Mouse (Mus musculus): ENCODE data around the gene Grik2. TPM values are rescaled to one million over a fixed set of nuclear protein-coding genes. Genes with fewer than 3 reads are reported as not detected.

The Grik2 gene
- total and polyA plus RNA-seq, 3 experiments: not detected

DNA sequence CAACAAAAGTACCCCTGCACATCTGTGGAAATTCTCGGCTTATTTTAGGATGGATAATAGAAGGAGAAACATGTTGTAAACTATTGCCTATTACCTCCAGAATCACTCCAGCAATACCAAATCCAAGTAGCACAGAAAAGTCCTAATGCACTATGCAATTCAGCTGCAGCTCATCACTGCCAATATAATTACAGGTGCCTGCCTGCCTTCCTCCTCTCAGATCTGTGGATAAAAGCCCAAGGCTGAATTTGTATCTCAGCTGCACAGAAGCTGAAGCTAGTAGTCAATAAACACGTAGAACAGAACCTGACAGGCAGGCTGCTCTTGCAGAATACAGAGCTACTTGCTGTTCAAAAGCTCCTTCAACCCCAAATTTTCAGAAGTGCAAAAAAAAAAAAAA, 21.0 kb downstream of the Grik2 start:
- Histone ChIP-seq H3K27ac (ENCODE audit: control insufficient read depth, low read depth, low read length) (no peak overlapping the region), H3K4me1 (ENCODE audit: control insufficient read depth in 1 of 2, insufficient read depth in 2 of 2, low read length in 2 of 2) (no peaks in the 10 kb centered on the region), H3K9ac (ENCODE audit: control insufficient read depth, low read depth, low read length, poor library complexity, severe bottlenecking) (no peak overlapping the region), H3K27me3 (ENCODE audit: control insufficient read depth in 1 of 2, insufficient read depth in 2 of 2, low read length in 2 of 2) (no peaks in the 10 kb centered on the region), H3K9me3 (replicated peaks; ENCODE audit: insufficient read depth, low read length) (no peaks in the 10 kb centered on the region), H3K4me3 (ENCODE audit: control insufficient read depth in 1 of 2, insufficient read depth in 1 of 2, low read depth in 2 of 2, low read length in 2 of 2) (no peak overlapping the region), H3K79me2 (ENCODE audit: control insufficient read depth, insufficient read depth, low read length, poor library complexity) (no peaks in the 10 kb centered on the region), H3K36me3 (ENCODE audit: control insufficient read depth in 1 of 2, insufficient read depth in 2 of 2, low read length in 2 of 2) (no peaks in the 10 kb centered on the region)
- DNase-seq (ENCODE audit: low read depth, low spot score): no peak
- TF ChIP-seq CHD1 (IDR thresholded peaks at IDR 0.05; ENCODE audit: low read depth, low read length) (no peak), RAD21 (IDR thresholded peaks at IDR 0.05; ENCODE audit: low read depth, low read length) (no peak), NRF1 (IDR thresholded peaks at IDR 0.05; ENCODE audit: insufficient read depth, low read depth, low read length, poor library complexity, severe bottlenecking) (no peak), ZKSCAN1 (IDR thresholded peaks at IDR 0.05; ENCODE audit: low read depth, low read length) (no peak), BHLHE40 (IDR thresholded peaks at IDR 0.05; ENCODE audit: borderline replicate concordance, low read depth, low read length) (no peak), NELFE (IDR thresholded peaks at IDR 0.05; ENCODE audit: low read depth, low read length) (no peak), KAT2A (conservative IDR thresholded peaks at IDR 0.05; ENCODE audit: low read depth, low read length) (no peak)

DNA sequence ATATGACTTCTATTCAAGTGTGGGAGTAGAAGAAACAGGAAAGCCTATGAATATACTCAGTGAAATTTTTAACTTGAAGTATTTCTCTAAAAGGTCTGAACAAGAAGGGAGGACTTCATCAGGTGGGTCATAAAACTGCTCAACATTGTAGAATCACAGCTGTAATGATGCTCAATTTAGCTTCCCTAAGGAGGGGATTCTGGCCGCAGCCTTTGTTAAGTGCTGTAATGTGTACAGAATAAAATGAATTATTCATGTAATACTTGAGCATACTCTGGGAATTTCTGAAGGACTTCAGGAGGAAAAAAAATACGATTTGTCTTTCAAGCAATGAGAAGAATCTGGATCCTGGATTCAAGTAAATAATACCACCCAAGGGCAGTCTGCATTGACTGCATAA, 26.0 kb downstream of the Grik2 start:
- Histone ChIP-seq H3K9ac (ENCODE audit: control insufficient read depth, low read depth, low read length, poor library complexity, severe bottlenecking) (no peak overlapping the region), H3K4me3 (ENCODE audit: control insufficient read depth in 1 of 2, insufficient read depth in 1 of 2, low read depth in 2 of 2, low read length in 2 of 2) (no peak overlapping the region), H3K27ac (ENCODE audit: control insufficient read depth, low read depth, low read length) (no peak overlapping the region), H3K36me3 (ENCODE audit: control insufficient read depth in 1 of 2, insufficient read depth in 2 of 2, low read length in 2 of 2) (no peaks in the 10 kb centered on the region), H3K4me1 (ENCODE audit: control insufficient read depth in 1 of 2, insufficient read depth in 2 of 2, low read length in 2 of 2) (no peaks in the 10 kb centered on the region; a peak in 1 of 4 replicates), H3K79me2 (ENCODE audit: control insufficient read depth, insufficient read depth, low read length, poor library complexity) (no peaks in the 10 kb centered on the region), H3K27me3 (ENCODE audit: control insufficient read depth in 1 of 2, insufficient read depth in 2 of 2, low read length in 2 of 2) (no peaks in the 10 kb centered on the region), H3K9me3 (replicated peaks; ENCODE audit: insufficient read depth, low read length) (no peaks in the 10 kb centered on the region)
- TF ChIP-seq POLR2A (IDR thresholded peaks at IDR 0.05; ENCODE audit: control insufficient read depth in 1 of 2, insufficient read depth in 1 of 2, low read depth in 1 of 2, low read length in 2 of 2, poor library complexity in 1 of 2): no peak
- no peak for TF ChIP-seq TBP (IDR thresholded peaks at IDR 0.05; ENCODE audit: low read depth, low read length)
- no peak for TF ChIP-seq MYC (IDR thresholded peaks at IDR 0.05; ENCODE audit: low read depth, low read length)
- TF ChIP-seq JUND (IDR thresholded peaks at IDR 0.05; ENCODE audit: low read depth, low read length): no peak
- TF ChIP-seq KAT2A (conservative IDR thresholded peaks at IDR 0.05; ENCODE audit: low read depth, low read length): no peak
- no peak for TF ChIP-seq CTCF (IDR thresholded peaks at IDR 0.05 in 2 of 3, conservative IDR thresholded peaks at IDR 0.05 in 1 of 3; ENCODE audit: control insufficient read depth in 1 of 3, insufficient read depth in 1 of 3, low read depth in 2 of 3, low read length in 3 of 3, poor library complexity in 1 of 3, severe bottlenecking in 1 of 3)
- TF ChIP-seq ZMIZ1 (IDR thresholded peaks at IDR 0.05; ENCODE audit: low read depth, low read length): no peak
- TF ChIP-seq NRF1 (IDR thresholded peaks at IDR 0.05; ENCODE audit: insufficient read depth, low read depth, low read length, poor library complexity, severe bottlenecking): no peak
- TF ChIP-seq GATA1 (IDR thresholded peaks at IDR 0.05; ENCODE audit: low read depth, low read length): no peak
- no peak for TF ChIP-seq MXI1 (IDR thresholded peaks at IDR 0.05; ENCODE audit: low read depth, low read length)
- TF ChIP-seq CHD2 (IDR thresholded peaks at IDR 0.05; ENCODE audit: low read length): no peak
- TF ChIP-seq ETS1 (IDR thresholded peaks at IDR 0.05; ENCODE audit: low read depth, low read length): no peak
- DNase-seq (ENCODE audit: low read depth, low spot score): no peak

Data from MEL (cell line).